Mouse (Mus musculus) ES-E14 (cell line): Measurements from ENCODE around the gene Lrrc73. TPM values are rescaled to one million over a fixed set of nuclear protein-coding genes. Genes with fewer than 3 reads are reported as not detected.

Experiments
- DNase-seq: peaks from one replicate; pipeline ENCODE4 v3.0.0-alpha.2; 2013; ENCODE audit warnings: low read depth, low spot score
- H3K27ac ChIP-seq: 2 replicates; pipeline ENCODE4 v1.5.1; 2012; ENCODE audit warnings: low read depth, mild to moderate bottlenecking, low read length, moderate library complexity, mixed read lengths; ENCODE audit not compliant: poor library complexity, insufficient read depth, severe bottlenecking
- H3K36me3 ChIP-seq: 2 replicates; pipeline ENCODE4 v1.6.1; 2012; ENCODE audit warnings: mild to moderate bottlenecking, low read length, moderate library complexity, mixed read lengths; ENCODE audit not compliant: control insufficient read depth, poor library complexity, insufficient read depth, severe bottlenecking
- H3K4me1 ChIP-seq, 2 experiments: fragments of 150-350 bp in 1 of 2; sonication (generic) in 1 of 2; 2 replicates each; pipeline ENCODE4 v1.6.1; 2012; ENCODE audit warnings: low read length in 2 of 2, mild to moderate bottlenecking in 1 of 2, mixed read lengths in 1 of 2; ENCODE audit not compliant: control insufficient read depth in 2 of 2, insufficient read depth in 2 of 2, poor library complexity in 1 of 2
- H3K4me3 ChIP-seq, 2 experiments: fragments of 150-350 bp in 1 of 2; sonication (generic) in 1 of 2; 2 replicates each; pipeline ENCODE4 v1.5.1; 2012; ENCODE audit warnings: low read length in 2 of 2, low read depth in 1 of 2, mild to moderate bottlenecking in 1 of 2, mixed read lengths in 1 of 2; ENCODE audit not compliant: insufficient read depth in 1 of 2, poor library complexity in 1 of 2, severe bottlenecking in 1 of 2
- H3K9ac ChIP-seq: 2 replicates; pipeline ENCODE4 v1.6.1; 2012; ENCODE audit warnings: low read depth, mild to moderate bottlenecking, low read length, mixed read lengths; ENCODE audit not compliant: poor library complexity, insufficient read depth, severe bottlenecking
- H3K9me3 ChIP-seq: fragments of 150-350 bp; sonication (generic); 2 replicates; pipeline ENCODE4 v1.6.1; 2012; ENCODE audit warnings: low read depth, mild to moderate bottlenecking, low read length; ENCODE audit not compliant: control insufficient read depth, insufficient read depth
- CHD2 ChIP-seq: IDR thresholded peaks from 2 replicates; pipeline ENCODE4 v1.6.1; 2014; ENCODE audit warnings: mild to moderate bottlenecking, low read depth, low read length, inconsistent platforms
- HCFC1 ChIP-seq: IDR thresholded peaks from 2 replicates; pipeline ENCODE4 v1.6.1; 2012; ENCODE audit warnings: low read length, inconsistent platforms, borderline replicate concordance; ENCODE audit not compliant: insufficient read depth
- MAFK ChIP-seq: IDR thresholded peaks from 2 replicates; pipeline ENCODE4 v1.6.1; 2014; ENCODE audit warnings: mild to moderate bottlenecking, low read depth, low read length, inconsistent platforms; ENCODE audit not compliant: insufficient read depth
- ZC3H11A ChIP-seq: IDR thresholded peaks from 2 replicates; pipeline ENCODE4 v1.6.1; 2012; ENCODE audit warnings: low read depth, mild to moderate bottlenecking, inconsistent platforms, low read length, borderline replicate concordance
- ZNF384 ChIP-seq: IDR thresholded peaks from 2 replicates; pipeline ENCODE4 v1.6.1; 2012; ENCODE audit warnings: low read depth, low read length, inconsistent platforms
- in situ Hi-C, 2 experiments: fragments of 600-800 bp; cut with MboI; formaldehyde crosslinking; loops; one replicate each; pipeline ENCODE4 v1.15.1; 2025; ENCODE audit warnings: low sequenced_read_pairs in 2 of 2, inconsistent platforms in 1 of 2; ENCODE audit not compliant: unreplicated experiment in 2 of 2
- total RNA-seq: library from RNA; depleted of rRNA; stranded (reverse); fragments of 300-350 nt; gene quantifications from 2 replicates; pipeline ENCODE4 v1.2.3, GENCODE M21; 2012

Gene Lrrc73
- total RNA-seq, 1 experiment, result 1.3 TPM

GRCm38 (mm10) chr17:46262201-46262694 lies 8.9 kb downstream of the Lrrc73 start:
- H3K9ac ChIP-seq, result no peak overlapping the region
- in situ Hi-C loops, result no loop called here
- peaks cover 80% of the 10 kb centered on the region for H3K36me3 ChIP-seq
- no peaks in the 10 kb centered on the region for H3K9me3 ChIP-seq
- peaks cover 5 to 28% of the 10 kb centered on the region in 2 experiments; a peak in 3 of 4 replicates for H3K4me1 ChIP-seq
- H3K4me3 ChIP-seq, result no peak overlapping the region
- no peak for DNase-seq
- H3K27ac ChIP-seq, result no peak overlapping the region
- no peak for TF ChIP-seq ZC3H11A
- no peak for TF ChIP-seq CHD2
- no peak for TF ChIP-seq HCFC1
- TF ChIP-seq MAFK, result no peak
- TF ChIP-seq ZNF384, result no peak

DNA sequence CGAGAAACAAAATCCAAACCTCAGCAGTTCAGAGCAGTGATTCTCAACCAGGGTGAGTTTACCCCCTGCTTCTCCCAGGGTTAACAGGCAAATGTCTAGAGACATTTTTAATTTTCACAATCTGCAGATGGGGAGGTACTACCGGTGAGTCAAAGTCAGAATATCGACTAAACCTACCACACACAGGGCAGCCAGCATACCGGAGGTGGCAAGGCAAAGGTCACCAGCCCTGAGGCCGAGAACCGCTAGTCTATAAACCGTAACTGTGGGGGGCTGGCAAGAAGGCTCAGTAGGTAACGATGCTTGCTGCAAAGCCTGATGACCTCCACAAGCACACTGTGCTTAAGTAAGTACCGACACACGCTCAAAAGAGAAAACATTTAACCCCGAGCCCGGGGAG lies 12.2 kb downstream of the Lrrc73 start:
- 0 out of 2 replicates have a peak overlapping the region, but pooled peaks have one; percentile 11 for H3K9ac ChIP-seq
- H3K4me1 ChIP-seq, result peaks cover 8 to 35% of the 10 kb centered on the region in 2 experiments; a peak in 3 of 4 replicates
- peak overlapping the region; percentile 18; the same call in 1 of the 2 replicates for H3K27ac ChIP-seq
- H3K36me3 ChIP-seq, result peaks cover 65% of the 10 kb centered on the region
- no peak for DNase-seq
- TF ChIP-seq MAFK (no peak), ZC3H11A (no peak), ZNF384 (no peak), HCFC1 (no peak), CHD2 (no peak)
- in situ Hi-C loops, result no loop called here
- no peak overlapping the region for H3K4me3 ChIP-seq
- H3K9me3 ChIP-seq, result no peaks in the 10 kb centered on the region

GRCm38 (mm10) chr17:46265918-46266618 lies 12.7 kb downstream of the Lrrc73 start:
- H3K9ac ChIP-seq, result 0 out of 2 replicates have a peak overlapping the region, but pooled peaks have one; percentile 11
- in situ Hi-C loops, result no loop called here
- H3K36me3 ChIP-seq, result peaks cover 65% of the 10 kb centered on the region
- H3K27ac ChIP-seq, result peak overlapping the region; percentile 64; the same call in 1 of the 2 replicates
- H3K9me3 ChIP-seq, result no peaks in the 10 kb centered on the region
- H3K4me3 ChIP-seq, result no peak overlapping the region
- peak; percentile 65 for DNase-seq
- peaks cover 8 to 30% of the 10 kb centered on the region in 2 experiments; a peak in 3 of 4 replicates for H3K4me1 ChIP-seq
- TF ChIP-seq ZNF384 (peak; percentile 97), ZC3H11A (peak; percentile 24; the same call in 1 of the 2 replicates), HCFC1 (no peak)

- in situ Hi-C loops, result no loop called here
- Histone ChIP-seq H3K36me3 (peaks cover 64% of the 10 kb centered on the region), H3K27ac (peak overlapping the region; percentile 64), H3K9ac (no peak overlapping the region), H3K9me3 (no peaks in the 10 kb centered on the region), H3K4me1 (peaks cover 8 to 25% of the 10 kb centered on the region in 2 experiments; a peak in 3 of 4 replicates), H3K4me3 (no peak overlapping the region)
- no peak for DNase-seq
- TF ChIP-seq MAFK (no peak), HCFC1 (no peak), ZNF384 (no peak), ZC3H11A (no peak), CHD2 (no peak)
Measured at GRCm38 (mm10) chr17:46266986-46267385, 13.7 kb downstream of the Lrrc73 start.
